Mouse (Mus musculus): ENCODE data around the gene Spata18.

- TF ChIP-seq CTCF (IDR thresholded peaks at IDR 0.05; ENCODE audit: low read depth, low read length): no peak
- TF ChIP-seq POLR2A (IDR thresholded peaks at IDR 0.05; ENCODE audit: borderline replicate concordance, low read depth, low read length): no peak
Observed at GRCm38 (mm10) chr5:73688576-73688975, 37.4 kb downstream of the Spata18 start.
